Mouse (Mus musculus) heart, adult 2 months (tissue): ENCODE measurements around the gene Kcna2.

Source experiments
- CTCF ChIP-seq: fragments of 200-600 bp; IDR thresholded peaks from 2 replicates; pipeline ENCODE4 v1.8.1; 2022; ENCODE audit warnings: antibody characterized with exemption, mild to moderate bottlenecking, moderate library complexity
- EP300 ChIP-seq: fragments of 200-500 bp; IDR thresholded peaks from 2 replicates; pipeline ENCODE4 v1.6.1; 2011; ENCODE audit warnings: low read depth, low read length, control low read depth; ENCODE audit not compliant: insufficient read depth
- POLR2A ChIP-seq: fragments of 200-500 bp; IDR thresholded peaks from 2 replicates; pipeline ENCODE4 v1.6.1; 2011; ENCODE audit warnings: mild to moderate bottlenecking, low read depth, low read length, control low read depth; ENCODE audit not compliant: insufficient read depth

DNA sequence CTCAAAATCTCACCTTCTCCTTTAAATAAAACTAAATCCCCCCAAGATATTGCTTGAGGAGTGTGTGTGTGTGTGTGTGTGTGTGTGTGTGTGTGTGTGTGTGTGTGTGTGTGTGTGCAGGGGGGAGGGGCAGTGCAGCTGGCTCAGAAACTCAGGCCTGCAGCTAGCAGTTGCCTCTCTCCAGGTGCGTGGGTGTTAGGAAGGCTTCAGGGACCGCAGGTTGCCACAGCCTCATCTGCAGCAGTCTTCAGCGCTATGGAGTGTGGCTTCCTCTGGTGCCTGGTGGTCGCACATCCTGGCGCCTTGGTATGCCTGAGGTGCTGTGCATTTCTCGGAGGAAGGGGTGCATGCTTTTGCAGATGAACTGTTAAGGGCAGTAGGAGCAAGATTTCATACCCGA is 10.9 kb upstream of the Kcna2 start:
- no peak for TF ChIP-seq POLR2A
- TF ChIP-seq EP300 = no peak
- TF ChIP-seq CTCF = no peak
